Mouse (Mus musculus) 3134 (cell line): ENCODE data around the gene Gm7792.
"Not testable (repeated sequence)": the region's sequence is repeated elsewhere in the genome, so short reads cannot be mapped to it uniquely, and the experiment has no call there.

Experiments used
- DNase-seq: peaks from one replicate; pipeline ENCODE4 v3.0.0-alpha.2; 2011; ENCODE audit warnings: low spot score; ENCODE audit not compliant: insufficient read length; ENCODE audit errors: extremely low read depth

Gm7792 gene

GRCm38 (mm10) chr5:93843476-93843875 lies at the start of gene Gm7792:
TSS of gene Gm7792 (plus strand) at chr5:93843776.
- DNase-seq = not testable (repeated sequence)
